Mouse (Mus musculus) frontal cortex, postnatal 10 days (tissue): ENCODE measurements around the gene Smarce1.
A peak's percentile ranks its signal among the peaks of the same experiment; 100 is the strongest.

ENCODE experiments used
- DNase-seq, 2 experiments: peaks; one replicate each; pipeline ENCODE4 v3.0.0; 2022; ENCODE audit warnings: low spot score in 2 of 2, mixed read lengths in 1 of 2

The Smarce1 gene

DNA sequence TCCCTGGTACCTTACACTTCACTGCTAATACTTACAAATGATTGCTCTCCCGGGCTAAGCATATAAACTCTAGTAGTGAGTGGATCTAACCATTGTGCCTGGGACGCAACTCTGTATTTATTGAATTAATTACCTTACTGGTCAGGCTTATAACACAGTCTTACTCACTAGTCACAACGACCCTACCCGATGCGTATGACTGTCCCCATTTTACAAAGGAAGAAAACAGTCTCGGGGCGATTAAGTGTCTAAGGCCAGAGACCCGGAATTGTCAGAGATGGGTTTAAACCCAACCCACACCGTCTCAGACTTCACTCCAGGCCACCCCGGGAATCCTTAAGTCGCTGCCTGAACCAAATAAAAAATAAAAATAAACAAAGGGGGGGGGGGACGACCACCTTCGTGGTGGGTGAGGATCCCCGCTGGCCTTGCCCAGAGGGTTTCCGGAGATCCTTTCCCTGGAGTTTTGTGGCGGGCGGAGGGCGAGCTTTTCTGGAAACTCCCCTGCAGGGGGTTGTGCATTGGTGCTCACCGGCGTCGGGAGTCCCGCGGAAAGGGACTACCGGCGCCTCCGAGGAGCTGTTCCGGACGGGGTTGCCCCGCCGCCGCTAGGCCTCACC is 1.1 kb downstream of the Smarce1 start:
- no peak for DNase-seq

- DNase-seq = no peak
These were observed 4.5 kb downstream of the Smarce1 start for GRCm38 (mm10) chr11:99226298-99226697.

DNA sequence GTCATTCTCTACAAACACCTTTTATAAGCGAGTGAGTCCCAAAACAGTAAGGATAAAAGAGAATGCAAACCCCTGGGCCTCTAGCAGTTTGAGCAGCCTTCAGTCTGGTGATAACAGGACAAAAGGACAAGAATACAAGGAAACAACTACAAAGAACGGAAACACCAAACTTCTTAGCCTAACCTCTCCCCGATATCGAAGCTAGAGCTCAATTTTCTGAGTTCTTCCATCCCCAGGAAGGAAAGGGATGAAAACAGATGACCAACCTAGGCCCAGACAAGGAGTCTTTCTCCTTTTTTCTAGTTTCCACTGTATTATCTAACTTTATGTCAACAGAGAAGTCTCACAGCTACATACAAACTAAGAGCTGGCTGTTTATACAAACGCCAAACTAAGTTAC is 7.5 kb downstream of the Smarce1 start:
- DNase-seq = no peak

- no peak for DNase-seq
These were observed 9.0 kb downstream of the Smarce1 start for GRCm38 (mm10) chr11:99221811-99222210.

DNA sequence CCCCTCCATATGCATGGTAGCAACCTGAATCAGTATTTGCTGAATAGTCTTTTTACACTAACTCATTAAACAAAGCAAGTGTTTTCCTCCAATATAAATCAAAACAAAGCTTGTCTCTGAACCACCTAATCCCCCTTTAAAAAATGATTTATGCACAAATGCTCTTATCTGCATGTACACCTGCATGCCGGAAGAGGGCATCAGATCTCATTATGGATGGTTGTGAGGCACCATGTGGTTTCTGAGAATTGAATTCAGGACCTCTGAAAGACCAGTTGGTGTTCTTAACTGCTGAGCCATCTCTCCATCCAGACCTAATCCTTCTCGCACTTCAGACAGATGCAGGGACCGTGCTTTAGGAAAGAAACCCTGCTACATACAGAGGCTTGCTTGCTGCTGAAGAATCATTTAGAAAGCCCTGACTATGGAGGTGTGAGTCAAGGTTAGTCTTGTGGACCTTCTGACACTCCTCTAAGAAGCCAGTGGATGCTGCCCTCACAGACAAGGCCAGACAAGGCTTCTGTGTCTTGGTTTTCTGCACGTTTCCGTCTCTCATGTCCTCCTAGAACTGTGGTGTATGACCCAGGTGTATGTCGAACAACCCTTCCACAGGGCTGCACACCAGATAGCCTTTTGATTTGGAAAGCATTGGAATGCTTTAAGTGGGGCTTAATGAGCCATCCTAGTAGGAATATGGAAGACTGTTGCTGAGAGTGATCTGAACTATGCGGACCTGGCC is 13.4 kb downstream of the Smarce1 start:
- no peak for DNase-seq

DNA sequence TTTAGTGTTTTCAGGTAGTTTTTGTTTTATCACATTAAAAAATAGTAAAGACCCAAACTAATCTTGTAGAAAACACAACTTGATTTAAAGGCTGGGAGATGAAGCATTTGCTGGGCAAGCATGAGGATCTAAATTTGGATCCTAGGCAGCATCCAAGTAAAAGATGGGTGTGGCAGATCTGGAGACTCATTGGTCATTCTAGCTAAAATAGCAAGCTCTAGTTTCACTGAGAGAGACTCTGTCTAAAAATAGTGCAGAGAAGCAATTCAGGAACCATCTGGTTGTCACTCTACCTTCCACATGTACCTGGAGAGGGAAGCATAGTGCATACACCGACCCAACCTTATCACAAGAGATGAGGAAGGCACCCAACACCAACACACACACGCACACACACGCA is 14.6 kb downstream of the Smarce1 start:
- no peak for DNase-seq

DNA sequence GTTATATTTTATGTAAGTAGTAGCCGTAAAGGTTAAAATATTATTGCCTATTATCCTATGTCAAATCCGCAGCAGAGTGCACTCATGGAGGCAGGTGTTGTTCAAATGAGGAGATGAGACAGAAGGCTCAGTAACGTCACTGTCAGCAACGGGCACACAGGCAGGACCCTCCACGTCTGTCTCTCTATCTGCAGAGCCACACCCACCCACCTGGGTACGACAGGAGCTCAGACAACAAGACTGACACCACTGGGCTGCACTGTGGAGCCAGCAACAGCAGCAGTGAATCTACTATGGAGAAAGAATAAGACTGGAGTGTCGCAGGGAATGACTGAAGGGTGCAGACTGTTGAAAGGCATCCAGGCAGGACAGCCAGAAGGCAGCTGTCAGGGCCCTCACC is 18.1 kb downstream of the Smarce1 start:
- no peak for DNase-seq

GRCm38 (mm10) chr11:99211964-99212363 is 18.9 kb downstream of the Smarce1 start:
- DNase-seq = no peak

DNA sequence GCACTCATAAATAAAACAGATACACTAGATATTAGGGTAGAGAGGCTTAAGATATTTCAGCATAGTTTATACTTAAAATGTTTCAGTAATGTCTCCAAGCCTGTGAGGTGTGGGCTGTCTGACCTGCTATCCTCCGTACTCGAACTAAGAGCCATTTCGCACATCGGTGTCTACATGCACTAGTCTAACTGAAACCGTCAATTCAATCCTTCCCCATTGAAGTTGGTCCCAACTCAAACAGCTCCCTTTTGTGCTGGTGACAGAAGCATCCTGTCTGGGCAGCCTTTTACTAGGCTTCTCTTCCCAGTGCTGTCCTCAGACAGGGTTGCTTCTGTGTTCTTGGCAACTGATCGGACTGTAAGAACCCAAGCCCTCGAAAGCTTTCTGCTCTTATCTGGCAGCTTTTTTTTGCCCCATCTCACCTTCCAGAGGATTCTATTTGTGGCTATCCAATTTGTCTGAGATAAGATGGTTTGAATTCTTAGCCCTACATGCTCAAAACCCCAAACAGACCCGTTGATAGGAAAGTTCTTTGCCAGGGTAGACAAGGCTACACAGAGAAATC is 22.6 kb downstream of the Smarce1 start:
- DNase-seq = no peak

- no peak for DNase-seq
These were observed 23.4 kb downstream of the Smarce1 start for GRCm38 (mm10) chr11:99207449-99207848.

GRCm38 (mm10) chr11:99206954-99207353 is 23.9 kb downstream of the Smarce1 start:
- no peak for DNase-seq

GRCm38 (mm10) chr11:99189154-99189582 is 41.6 kb downstream of the Smarce1 start:
- peak in 1 of 2 experiments; percentile 44 for DNase-seq

DNA sequence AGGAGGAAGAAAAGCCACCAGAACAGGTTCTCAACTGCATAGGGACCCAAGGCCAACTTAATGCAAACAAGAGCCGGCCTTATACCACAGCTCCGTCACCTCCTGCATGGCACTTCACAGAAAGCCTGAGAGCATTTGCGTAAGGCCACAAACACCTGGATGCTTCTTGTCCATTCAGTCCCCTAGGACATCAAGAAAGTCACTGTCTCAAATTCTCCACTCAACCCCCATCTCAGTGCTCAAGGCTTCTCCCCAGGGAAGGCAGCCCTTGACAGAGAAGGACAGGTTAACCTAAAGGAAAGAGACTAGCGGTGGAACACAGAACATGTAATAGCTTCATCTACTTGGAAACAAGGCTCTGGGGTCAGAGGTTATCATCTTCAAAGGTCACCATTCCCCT is 43.5 kb downstream of the Smarce1 start:
- DNase-seq = no peak

GRCm38 (mm10) chr11:99186836-99187235 is 44.0 kb downstream of the Smarce1 start:
- no peak for DNase-seq

GRCm38 (mm10) chr11:99182575-99182974 is 48.2 kb downstream of the Smarce1 start:
- DNase-seq = peak in 1 of 2 experiments; percentile 11

DNA sequence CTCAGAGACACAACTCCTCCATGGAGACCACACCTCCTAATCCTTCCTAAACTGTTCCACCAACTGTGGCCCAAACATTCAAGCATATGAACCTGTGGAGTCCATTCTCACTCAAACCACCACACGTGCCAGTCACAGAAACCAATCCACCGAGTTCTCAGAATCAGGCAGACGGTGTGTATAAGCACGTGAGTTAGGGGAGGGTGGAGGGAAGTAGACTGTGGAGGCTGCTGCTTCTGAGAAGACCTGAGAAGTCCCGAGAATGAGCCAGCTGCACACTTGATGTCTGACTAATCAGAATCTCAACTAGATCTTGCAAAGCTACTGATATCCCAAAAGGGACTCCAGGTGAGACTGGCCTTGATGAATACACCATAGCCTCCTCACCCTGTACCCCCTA is 50.7 kb downstream of the Smarce1 start:
- DNase-seq = no peak

DNA sequence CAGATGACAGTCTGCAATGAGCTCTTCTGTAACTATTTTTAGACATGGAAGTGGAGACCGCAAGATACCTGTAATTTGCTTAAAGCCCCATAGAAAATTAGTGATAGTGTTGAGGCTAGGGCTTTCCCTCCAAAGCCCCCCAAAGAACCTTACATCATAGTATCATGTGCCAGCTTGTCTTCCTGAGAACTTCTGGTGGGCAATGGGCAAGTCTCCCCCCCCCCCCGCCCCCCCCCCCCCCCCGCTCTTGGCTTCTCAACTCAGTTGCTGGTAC is 53.0 kb downstream of the Smarce1 start:
- DNase-seq = no peak

DNA sequence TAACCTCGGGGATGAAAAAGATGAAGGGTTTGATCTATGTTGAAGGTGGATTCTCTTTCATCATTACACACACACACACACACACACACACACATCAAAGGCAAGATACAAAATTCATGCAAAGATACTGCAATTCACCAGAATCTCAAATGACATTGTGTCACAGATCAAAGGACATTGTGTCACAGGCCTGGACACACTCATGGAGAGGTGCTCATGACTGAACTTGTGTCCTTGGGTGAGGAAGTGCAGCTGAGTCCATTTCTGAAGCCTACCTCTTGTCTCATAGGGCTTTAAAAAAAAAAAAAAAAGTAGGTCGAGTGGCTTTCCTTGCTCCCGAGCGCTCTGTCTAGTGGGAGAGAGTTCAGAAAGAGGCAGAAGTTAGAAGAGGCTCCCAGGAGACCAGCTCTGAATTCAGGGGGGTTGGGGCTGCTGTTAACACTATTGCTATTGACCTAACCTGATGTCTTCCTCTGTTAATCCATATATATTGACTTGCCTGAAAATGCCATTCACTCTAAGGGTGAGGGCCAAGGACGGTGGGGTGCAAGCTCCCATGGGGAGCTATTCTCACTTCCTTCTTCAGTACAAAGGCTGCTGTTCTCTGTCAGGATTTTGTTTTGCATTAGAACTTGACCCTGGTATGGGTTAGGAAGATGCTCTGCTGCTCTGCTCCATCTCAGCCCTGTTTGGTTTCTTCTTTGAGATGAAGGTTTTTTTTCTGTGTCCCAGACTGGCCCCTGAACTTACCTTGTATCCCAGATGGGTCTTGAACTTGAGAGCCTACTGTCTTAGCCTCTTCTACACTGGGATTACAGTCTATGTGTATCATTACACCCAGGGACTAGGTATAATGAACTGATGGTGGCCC is 53.5 kb downstream of the Smarce1 start:
- no peak for DNase-seq

GRCm38 (mm10) chr11:99172002-99172401 is 58.8 kb downstream of the Smarce1 start:
- no peak for DNase-seq

- DNase-seq = no peak
These were observed 59.4 kb downstream of the Smarce1 start for GRCm38 (mm10) chr11:99171442-99171841.

DNA sequence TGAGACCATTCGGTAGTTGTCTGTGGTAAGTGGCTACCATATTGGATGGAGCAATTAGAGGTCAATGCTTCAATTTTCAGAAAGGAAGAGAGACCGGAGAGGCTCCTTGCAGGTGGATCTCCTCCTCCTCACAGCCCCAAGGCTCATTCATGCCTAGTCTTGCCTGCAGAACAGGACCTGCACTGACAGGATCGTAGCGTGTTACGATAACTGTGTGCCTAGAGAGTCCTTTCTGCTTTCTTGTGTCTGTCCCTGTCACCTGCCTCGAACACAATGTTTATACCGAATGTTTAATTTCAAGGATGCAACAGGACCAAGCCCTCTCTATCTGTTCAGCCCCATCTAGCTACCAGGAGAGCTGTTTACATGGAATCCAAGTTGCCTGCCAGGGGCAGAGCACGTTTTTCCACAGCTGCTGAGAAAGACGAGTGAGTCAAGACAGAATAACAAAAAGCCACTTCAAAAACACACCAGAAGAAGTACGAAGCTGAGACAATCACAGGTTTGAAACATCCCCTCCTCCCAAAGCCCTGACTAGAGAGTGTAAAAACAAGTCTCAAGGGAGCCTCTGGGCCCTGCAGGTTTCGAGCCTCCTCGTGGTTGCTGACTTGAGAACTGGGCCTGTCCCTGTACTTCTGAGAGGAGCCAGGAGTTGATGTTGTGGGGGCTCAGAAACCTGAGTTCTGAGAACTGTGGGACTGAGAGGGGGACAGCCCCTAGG is 60.1 kb downstream of the Smarce1 start:
- no peak for DNase-seq

DNA sequence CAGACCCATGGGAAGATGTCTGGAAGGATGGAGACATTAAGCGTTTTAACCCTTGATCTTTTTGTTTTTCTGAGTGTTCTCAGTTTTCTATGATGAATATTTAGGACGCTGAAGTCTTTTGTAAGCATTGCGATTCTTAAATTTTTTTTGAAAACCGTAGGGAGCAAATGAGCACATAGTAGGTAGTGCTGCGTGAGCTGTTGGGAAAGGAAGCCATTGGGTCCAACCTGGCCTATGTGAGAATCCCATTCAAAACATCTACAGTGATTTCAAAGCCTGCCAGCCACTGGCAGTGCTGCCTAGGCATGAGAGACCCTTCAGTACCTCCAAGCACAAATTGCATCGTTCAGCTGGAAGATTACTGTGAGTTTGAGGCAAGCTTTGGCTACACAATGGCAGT is 60.8 kb downstream of the Smarce1 start:
- no peak for DNase-seq
